Mouse (Mus musculus) stomach, embryonic 14.5 days (tissue): ENCODE data around the gene Trappc5. TPM values are rescaled to one million over a fixed set of nuclear protein-coding genes. Genes with fewer than 3 reads are reported as not detected.

Experiments used
- polyA plus RNA-seq: library from polyadenylated mRNA; unstranded; fragments of >200 nt; fragmentation: Nextera tagmentation; extraction: Ambion mirVana; gene quantifications from 2 replicates; pipeline ENCODE4 v1.2.1, GENCODE M21; 2014

Gene Trappc5
- polyA plus RNA-seq, 1 experiment from 2014 or later = 27.5 TPM

Other genes with a start within 250 kb of the Trappc5 start
- gene Pex11g, start 208.6 kb upstream of the Trappc5 start, polyA plus RNA-seq = 3.9 and 6.2 TPM in 2 replicates
- not detected in 2 replicates for gene Tex45, start 205.4 kb upstream of the Trappc5 start, polyA plus RNA-seq
- 29.6 and 32.3 TPM in 2 replicates for gene Zfp358, start 183.2 kb upstream of the Trappc5 start, polyA plus RNA-seq
- 34.3 and 39.0 TPM in 2 replicates for gene Mcoln1, start 175.8 kb upstream of the Trappc5 start, polyA plus RNA-seq
- gene Pnpla6, start 160.9 kb upstream of the Trappc5 start, polyA plus RNA-seq = 24.6 and 27.2 TPM in 2 replicates
- gene C330021F23Rik, start 108.3 kb upstream of the Trappc5 start, polyA plus RNA-seq = 1.2 and 1.6 TPM in 2 replicates
- gene Camsap3, start 89.0 kb upstream of the Trappc5 start, polyA plus RNA-seq = 14.9 and 15.3 TPM in 2 replicates
- 49.7 and 53.9 TPM in 2 replicates for gene Xab2, start 55.0 kb upstream of the Trappc5 start, polyA plus RNA-seq
- 92.0 and 106 TPM in 2 replicates for gene Pet100, start 54.8 kb upstream of the Trappc5 start, polyA plus RNA-seq
- 0.56 TPM in 1 of 2 replicates, not detected in the other for gene Pcp2, start 50.8 kb upstream of the Trappc5 start, polyA plus RNA-seq
- 92.1 and 103 TPM in 2 replicates for gene Stxbp2, start 45.3 kb upstream of the Trappc5 start, polyA plus RNA-seq
- gene Retn, start 20.5 kb upstream of the Trappc5 start, polyA plus RNA-seq = 0.31 TPM in 1 of 2 replicates, not detected in the other
- gene Mcemp1, start 10.5 kb upstream of the Trappc5 start, polyA plus RNA-seq = 0.27 and 0.62 TPM in 2 replicates
- 15.2 and 19.4 TPM in 2 replicates for gene Fcor, start 3.9 kb upstream of the Trappc5 start, polyA plus RNA-seq
- not detected in 2 replicates for gene Fcer2a, start 17.9 kb downstream of the Trappc5 start, polyA plus RNA-seq
- gene Clec4g, start 44.4 kb downstream of the Trappc5 start, polyA plus RNA-seq = not detected in 2 replicates
- gene Cd209a, start 72.7 kb downstream of the Trappc5 start, polyA plus RNA-seq = not detected in 2 replicates
- not detected in 2 replicates for gene Cd209e, start 178.0 kb downstream of the Trappc5 start, polyA plus RNA-seq
- gene Cd209d, start 202.3 kb downstream of the Trappc5 start, polyA plus RNA-seq = not detected in 2 replicates